In the genomic region with DNA sequence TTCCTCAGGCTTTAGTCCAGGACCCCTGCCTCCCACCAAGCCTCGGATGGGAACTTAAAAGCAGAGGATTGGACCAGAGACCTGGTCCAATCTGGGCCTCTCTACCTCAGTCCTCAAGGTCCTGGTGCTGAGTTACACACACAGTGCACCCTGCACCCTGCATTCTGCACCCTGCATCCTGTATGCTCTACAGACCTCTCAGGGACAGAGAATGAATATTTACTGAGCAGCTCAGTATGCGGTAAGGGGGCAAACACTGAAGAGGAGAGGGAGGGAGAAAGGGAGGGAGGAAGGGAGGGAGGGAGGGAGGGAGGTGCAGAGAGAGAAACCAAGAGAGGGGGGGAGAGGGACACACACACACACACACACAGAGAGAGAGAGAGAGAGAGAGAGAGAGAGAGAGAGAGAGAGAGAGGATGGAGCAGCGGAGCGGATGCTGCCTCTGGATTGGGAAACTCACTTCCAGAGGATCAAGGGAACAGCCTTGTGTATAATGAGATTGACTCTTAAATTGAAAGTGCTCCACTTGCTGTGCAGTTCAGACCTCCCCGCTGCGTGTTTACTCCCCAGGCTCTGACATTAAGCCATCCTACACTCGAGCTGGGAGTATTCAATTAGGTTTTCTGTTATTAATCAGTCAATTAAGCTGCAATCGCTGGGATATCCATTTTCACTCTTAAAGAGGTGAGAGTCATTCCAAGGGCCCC, we compare ENCODE assay signal across 22 mouse cellular contexts. TPM values are rescaled to one million over a fixed set of nuclear protein-coding genes. Genes with fewer than 3 reads are reported as not detected.
A peak's percentile ranks its signal among the peaks of the same experiment; 100 is the strongest.
DNase-seq lines count a peak whose midpoint lies in the region; ATAC-seq and TF ChIP-seq lines count a peak whose summit lies in the region.
"Had no signal": no experiment of that assay in that cellular context is flagged by ENCODE, and none has a peak within 500 bp of the region (broad histone marks: within the 10 kb centered on the region; RNA-seq: fewer than 3 reads in every experiment).

No protein-coding gene starts in this region.

- ATAC-seq in embryonic facial prominence, embryonic 12.5 days (ENCODE audit: insufficient number of reproducible peaks, insufficient read depth, low FRiP score, low TSS enrichment): no peak
- no peak for ATAC-seq in hindbrain, embryonic 16.5 days
- no peak; the same call in 1 of the 2 replicates for ATAC-seq in midbrain, postnatal 0 days (ENCODE audit: low FRiP score)
- ATAC-seq: intestine, embryonic 16.5 days had no signal

- TF ChIP-seq CTCF in brain, embryonic 14.5 days (IDR thresholded peaks at IDR 0.05; ENCODE audit: borderline replicate concordance, extremely low read depth, insufficient read depth, insufficient read length): no peak
- TF ChIP-seq CTCF in midbrain, postnatal 0 days (IDR thresholded peaks at IDR 0.05): no peak

- 0 out of 2 replicates have a peak, but pooled peaks cover 2% of the 10 kb centered on the region for H3K4me1 ChIP-seq in embryonic facial prominence, embryonic 12.5 days
- peaks cover 3% of the 10 kb centered on the region; the same call in 1 of the 2 replicates for H3K4me1 ChIP-seq in hindbrain, embryonic 16.5 days (ENCODE audit: control insufficient read depth, insufficient read depth, low read depth, low read length)
- peaks cover 2% of the 10 kb centered on the region; the same call in 1 of the 2 replicates for H3K4me1 ChIP-seq in midbrain, postnatal 0 days (ENCODE audit: insufficient read depth, low read length)

- H3K36me3 ChIP-seq in embryonic facial prominence, embryonic 12.5 days: no peaks in the 10 kb centered on the region
- no peaks in the 10 kb centered on the region for H3K36me3 ChIP-seq in hindbrain, embryonic 16.5 days (ENCODE audit: control insufficient read depth, insufficient read depth, low read length)
- H3K36me3 ChIP-seq in midbrain, postnatal 0 days (ENCODE audit: insufficient read depth, low read length): no peaks in the 10 kb centered on the region
- H3K36me3 ChIP-seq: G1E had no signal

- intact Hi-C loops in left cerebral cortex, postnatal 25 days (cut with DNase I): no loop called here

- H3K9ac ChIP-seq in embryonic facial prominence, embryonic 12.5 days: peak overlapping the region; percentile 19; the same call in 1 of the 2 replicates
- 0 out of 2 replicates have a peak overlapping the region, but pooled peaks have one; percentile 26 for H3K9ac ChIP-seq in hindbrain, embryonic 16.5 days (ENCODE audit: low read depth, low read length)
- H3K9ac ChIP-seq in midbrain, postnatal 0 days (replicated peaks; ENCODE audit: low read length, poor library complexity, severe bottlenecking): no peak overlapping the region

- DNase-seq in brain, embryonic 14.5 days (ENCODE audit: low read depth): peak; percentile 82
- DNase-seq in midbrain, postnatal 0 days (ENCODE audit: low spot score): peak; percentile 50
- no peak for DNase-seq in left cerebral cortex, postnatal 25 days (ENCODE audit: low spot score in 2 of 2)
- DNase-seq in liver: no peak
- DNase-seq in cerebellum, adult 9-11 months: no peak
- DNase-seq: adrenal gland, adult 8-10 months; cerebellum, adult 9-10 months; embryo, embryonic 11 days; heart, adult 18-20 months; kidney, postnatal 36 days; lung, adult 2 months; lung, postnatal 4 days; right cerebral cortex, postnatal 25 days had no signal

- TF ChIP-seq POLR2A in brain, embryonic 14.5 days (IDR thresholded peaks at IDR 0.05; ENCODE audit: borderline replicate concordance, extremely low read depth, insufficient read depth, insufficient read length, poor library complexity, severe bottlenecking): no peak

- no peak overlapping the region for H3K4me2 ChIP-seq in embryonic facial prominence, embryonic 12.5 days (replicated peaks)
- H3K4me2 ChIP-seq in hindbrain, embryonic 16.5 days (ENCODE audit: low read length): no peak overlapping the region
- H3K4me2 ChIP-seq in midbrain, postnatal 0 days (ENCODE audit: low read depth, low read length, poor library complexity, severe bottlenecking): no peak overlapping the region

- H3K27me3 ChIP-seq in embryonic facial prominence, embryonic 12.5 days: 0 out of 2 replicates have a peak, but pooled peaks cover 4% of the 10 kb centered on the region
- no peaks in the 10 kb centered on the region for H3K27me3 ChIP-seq in hindbrain, embryonic 16.5 days (replicated peaks; ENCODE audit: control insufficient read depth, insufficient read depth, low read length)
- H3K27me3 ChIP-seq in midbrain, postnatal 0 days (ENCODE audit: insufficient read depth, low read length): no peaks in the 10 kb centered on the region

- H3K27ac ChIP-seq in embryonic facial prominence, embryonic 12.5 days: 0 out of 2 replicates have a peak overlapping the region, but pooled peaks have one; percentile 36
- H3K27ac ChIP-seq in hindbrain, embryonic 16.5 days (ENCODE audit: low read depth, low read length): no peak overlapping the region
- H3K27ac ChIP-seq in midbrain, postnatal 0 days (ENCODE audit: low read depth, low read length): no peak overlapping the region

- WGBS in embryonic facial prominence, embryonic 12.5 days: 32% methylated on average over 8 of the region's 8 CpGs
- 24% methylated on average over 8 of the region's 8 CpGs for WGBS in hindbrain, embryonic 16.5 days
- WGBS in midbrain, postnatal 0 days: 14% methylated on average over 8 of the region's 8 CpGs

- H3K9me3 ChIP-seq in embryonic facial prominence, embryonic 12.5 days: 0 out of 2 replicates have a peak, but pooled peaks cover 4% of the 10 kb centered on the region
- peaks cover 6% of the 10 kb centered on the region for H3K9me3 ChIP-seq in hindbrain, embryonic 16.5 days (ENCODE audit: control insufficient read depth, low read length)
- H3K9me3 ChIP-seq in midbrain, postnatal 0 days (ENCODE audit: low read length): peaks cover 8% of the 10 kb centered on the region; the same call in 1 of the 2 replicates

- H3K4me3 ChIP-seq in embryonic facial prominence, embryonic 12.5 days: no peak overlapping the region
- H3K4me3 ChIP-seq in hindbrain, embryonic 16.5 days (ENCODE audit: low read length): no peak overlapping the region
- H3K4me3 ChIP-seq in midbrain, postnatal 0 days (ENCODE audit: low read depth, low read length): no peak overlapping the region

RNA-seq across cellular contexts. Expression of a gene that starts 24.4 kb away (rescaled TPM):
- polyA plus RNA-seq in brain, embryonic 14.5 days (2012; rRNA removed): not detected in 2 replicates
- not detected in 2 replicates for polyA plus RNA-seq in embryonic facial prominence, embryonic 12.5 days (2016; fragmentation: Nextera tagmentation; extraction: Ambion mirVana)
- not detected in 2 replicates for polyA plus RNA-seq in hindbrain, embryonic 16.5 days (2015; fragmentation: Nextera tagmentation; extraction: Ambion mirVana)
- total RNA-seq in midbrain, postnatal 0 days (2014; rRNA removed): not detected in 2 replicates
- polyA plus RNA-seq in midbrain, postnatal 0 days (2015; fragmentation: Nextera tagmentation; extraction: Ambion mirVana): not detected in 2 replicates
- total RNA-seq in left cerebral cortex, postnatal 25 days (2021): not detected
- total RNA-seq: adrenal gland, adult 8-10 months; G1E; gastrocnemius, adult 18-20 months; heart, adult 18-20 months; layer of hippocampus, postnatal 10 days; left cerebral cortex, postnatal 14 days; liver, adult 2 months had no signal
- polyA plus RNA-seq: G1E; heart, postnatal 0 days; intestine, embryonic 16.5 days; liver, adult 2 months; lung, adult 2 months had no signal

Comparison
In these comparisons a context has a peak if more than half of its experiments do, and no peak if none do; other contexts are left out.
1. DNase-seq: peak in brain, embryonic 14.5 days (single experiment) and midbrain, postnatal 0 days (single experiment); none in left cerebral cortex, postnatal 25 days (0 of 2), liver (single experiment) and cerebellum, adult 9-11 months (single experiment).